ENCODE assay signal across 26 mouse cellular contexts in genomic region chr11:119562286-119562685, GRCm38 (mm10). TPM values are rescaled to one million over a fixed set of nuclear protein-coding genes. Genes with fewer than 3 reads are reported as not detected.
"Had no signal": no experiment of that assay in that cellular context is flagged by ENCODE, and none has a peak within 500 bp of the region (broad histone marks: within the 10 kb centered on the region; RNA-seq: fewer than 3 reads in every experiment).

No protein-coding gene starts in this region.

- DNase-seq: gastrocnemius, adult 2 months; gastrocnemius, postnatal 10 days; gastrocnemius, postnatal 25 days; heart, adult 18-20 months; heart, postnatal 10 days; heart, postnatal 4 days; kidney, adult 11 months; kidney, adult 2 months; kidney, adult 9 months; kidney, postnatal 14 days; kidney, postnatal 36 days; layer of hippocampus, adult 9-11 months; layer of hippocampus, postnatal 36 days; left cerebral cortex, postnatal 4 days had no signal

- H3K27ac ChIP-seq: gastrocnemius, adult 2 months; heart, embryonic 10.5 days; hindbrain, embryonic 13.5 days; hindbrain, embryonic 15.5 days; hindbrain, postnatal 0 days; kidney, embryonic 15.5 days; kidney, postnatal 0 days; limb, embryonic 13.5 days; limb, embryonic 15.5 days; liver, embryonic 14.5 days had no signal

- H3K4me2 ChIP-seq: heart, embryonic 12.5 days; hindbrain, embryonic 13.5 days; hindbrain, embryonic 15.5 days; kidney, embryonic 15.5 days; limb, embryonic 13.5 days; limb, embryonic 15.5 days had no signal

- H3K9ac ChIP-seq: heart, embryonic 12.5 days; hindbrain, embryonic 13.5 days; hindbrain, embryonic 15.5 days; kidney, embryonic 15.5 days; limb, embryonic 13.5 days; limb, embryonic 15.5 days; liver, embryonic 14.5 days had no signal

- H3K36me3 ChIP-seq: heart, embryonic 10.5 days; heart, embryonic 12.5 days; hindbrain, embryonic 13.5 days; hindbrain, embryonic 15.5 days; kidney, embryonic 15.5 days; limb, embryonic 13.5 days; limb, embryonic 15.5 days had no signal

- ATAC-seq: hindbrain, postnatal 0 days; intestine, embryonic 16.5 days had no signal

- H3K4me3 ChIP-seq: gastrocnemius, adult 2 months; heart, embryonic 10.5 days; heart, embryonic 12.5 days; hindbrain, embryonic 13.5 days; hindbrain, embryonic 15.5 days; kidney, embryonic 15.5 days; limb, embryonic 13.5 days; limb, embryonic 15.5 days had no signal

- H3K9me3 ChIP-seq: heart, embryonic 10.5 days; heart, embryonic 12.5 days; hindbrain, embryonic 13.5 days; hindbrain, embryonic 15.5 days; kidney, embryonic 15.5 days; limb, embryonic 13.5 days; limb, embryonic 15.5 days had no signal

RNA-seq across cellular contexts. Expression of gene Nptx1, which starts 14.7 kb away (rescaled TPM):
- total RNA-seq: gastrocnemius, adult 2 months; granulocyte monocyte progenitor cell, adult 5-6 weeks had no signal
- polyA plus RNA-seq: liver, embryonic 14.5 days had no signal
